Mouse (Mus musculus): Measurements from ENCODE around the gene Ttc7b. TPM values are rescaled to one million over a fixed set of nuclear protein-coding genes. Genes with fewer than 3 reads are reported as not detected.

Gene Ttc7b
- total RNA-seq, 2 experiments from 2014 or later: 164 to 180 TPM

- DNase-seq (ENCODE audit: extremely low spot score in 1 of 2, low spot score in 1 of 2): peak in 1 of 2 experiments; percentile 71
Measured at GRCm38 (mm10) chr12:100289267-100290177, 231.1 kb downstream of the Ttc7b start.

- DNase-seq (ENCODE audit: extremely low spot score in 1 of 2, low spot score in 1 of 2): no peak
Measured at GRCm38 (mm10) chr12:100288018-100288417, 232.6 kb downstream of the Ttc7b start.

- no peak for DNase-seq (ENCODE audit: extremely low spot score in 1 of 2, low spot score in 1 of 2)
Measured at GRCm38 (mm10) chr12:100287565-100287964, 233.1 kb downstream of the Ttc7b start.

- DNase-seq (ENCODE audit: extremely low spot score in 1 of 2, low spot score in 1 of 2): no peak
Measured at GRCm38 (mm10) chr12:100283283-100283682, 237.3 kb downstream of the Ttc7b start.

- no peak for DNase-seq (ENCODE audit: extremely low spot score in 1 of 2, low spot score in 1 of 2)
Measured at GRCm38 (mm10) chr12:100282025-100282885, 238.4 kb downstream of the Ttc7b start.

GRCm38 (mm10) chr12:100280972-100281794 is 239.4 kb downstream of the Ttc7b start:
- no peak for DNase-seq (ENCODE audit: extremely low spot score in 1 of 2, low spot score in 1 of 2)

GRCm38 (mm10) chr12:100279898-100280297 is 240.7 kb downstream of the Ttc7b start:
- DNase-seq (ENCODE audit: extremely low spot score in 1 of 2, low spot score in 1 of 2): no peak

GRCm38 (mm10) chr12:100278358-100278757 is 242.3 kb downstream of the Ttc7b start:
- no peak for DNase-seq (ENCODE audit: extremely low spot score in 1 of 2, low spot score in 1 of 2)

GRCm38 (mm10) chr12:100277534-100277905 is 243.1 kb downstream of the Ttc7b start:
- no peak for DNase-seq (ENCODE audit: extremely low spot score in 1 of 2, low spot score in 1 of 2)

GRCm38 (mm10) chr12:100276607-100277533 is 243.8 kb downstream of the Ttc7b start:
- DNase-seq (ENCODE audit: extremely low spot score in 1 of 2, low spot score in 1 of 2): peak in 1 of 2 experiments; percentile 57

- no peak for DNase-seq (ENCODE audit: extremely low spot score in 1 of 2, low spot score in 1 of 2)
Measured at GRCm38 (mm10) chr12:100275850-100276249, 244.8 kb downstream of the Ttc7b start.

- no peak for DNase-seq (ENCODE audit: extremely low spot score in 1 of 2, low spot score in 1 of 2)
Measured at GRCm38 (mm10) chr12:100273033-100273432, 247.6 kb downstream of the Ttc7b start.

GRCm38 (mm10) chr12:100269967-100270662 is 250.5 kb downstream of the Ttc7b start:
- DNase-seq (ENCODE audit: extremely low spot score in 1 of 2, low spot score in 1 of 2): no peak

GRCm38 (mm10) chr12:100268011-100268410 is 252.6 kb downstream of the Ttc7b start:
- peak in 1 of 2 experiments; percentile 51 for DNase-seq (ENCODE audit: extremely low spot score in 1 of 2, low spot score in 1 of 2)

- peak; percentile 84 to 87 for DNase-seq (ENCODE audit: extremely low spot score in 1 of 2, low spot score in 1 of 2)
Measured at GRCm38 (mm10) chr12:100265546-100266309, 254.9 kb downstream of the Ttc7b start.

GRCm38 (mm10) chr12:100264941-100265340 is 255.7 kb downstream of the Ttc7b start:
- no peak for DNase-seq (ENCODE audit: extremely low spot score in 1 of 2, low spot score in 1 of 2)

- no peak for DNase-seq (ENCODE audit: extremely low spot score in 1 of 2, low spot score in 1 of 2)
Measured at GRCm38 (mm10) chr12:100262846-100263245, 257.8 kb downstream of the Ttc7b start.

- DNase-seq (ENCODE audit: extremely low spot score in 1 of 2, low spot score in 1 of 2): no peak
Measured at GRCm38 (mm10) chr12:100261761-100262160, 258.9 kb downstream of the Ttc7b start.
